25 mouse cellular contexts compared by ENCODE assay signal in the genomic region with DNA sequence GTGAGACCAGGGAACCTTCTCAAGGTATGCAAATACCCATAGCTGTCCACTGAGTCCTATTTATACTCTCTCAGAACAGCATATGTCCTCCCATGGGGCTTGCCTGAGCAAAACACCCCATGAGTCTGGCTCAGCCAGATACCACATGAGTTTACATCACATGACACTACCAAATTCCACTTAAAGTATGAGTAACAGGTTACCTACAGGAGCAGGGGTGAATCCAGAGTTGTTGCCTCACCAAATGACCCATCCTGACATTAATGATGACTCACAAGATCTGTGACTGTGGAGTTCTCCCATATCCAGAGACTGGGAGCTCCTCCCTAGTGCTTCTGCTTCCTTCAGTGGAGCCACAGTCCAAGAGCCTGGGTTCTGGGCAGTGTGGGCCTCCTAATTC.
"Had no signal": no experiment of that assay in that cellular context is flagged by ENCODE, and none has a peak within 500 bp of the region (broad histone marks: within the 10 kb centered on the region; RNA-seq: fewer than 3 reads in every experiment).

No protein-coding gene starts in this region.

- ATAC-seq: hindbrain, postnatal 0 days; intestine, embryonic 16.5 days had no signal

- H3K27ac ChIP-seq: gastrocnemius, adult 2 months; heart, embryonic 10.5 days; hindbrain, embryonic 10.5 days; hindbrain, embryonic 12.5 days; hindbrain, embryonic 15.5 days; hindbrain, postnatal 0 days; kidney, embryonic 15.5 days; kidney, postnatal 0 days; limb, embryonic 13.5 days; limb, embryonic 15.5 days had no signal

- H3K36me3 ChIP-seq: heart, embryonic 10.5 days; heart, embryonic 12.5 days; hindbrain, embryonic 10.5 days; hindbrain, embryonic 12.5 days; hindbrain, embryonic 15.5 days; kidney, embryonic 15.5 days; limb, embryonic 13.5 days; limb, embryonic 15.5 days had no signal

- DNase-seq: gastrocnemius, adult 2 months; gastrocnemius, postnatal 10 days; gastrocnemius, postnatal 25 days; heart, adult 18-20 months; heart, postnatal 10 days; heart, postnatal 4 days; kidney, adult 11 months; kidney, adult 2 months; kidney, adult 9 months; kidney, postnatal 14 days; kidney, postnatal 36 days; layer of hippocampus, adult 9-11 months; layer of hippocampus, postnatal 36 days; left cerebral cortex, postnatal 4 days had no signal

- H3K9me3 ChIP-seq: heart, embryonic 10.5 days; heart, embryonic 12.5 days; hindbrain, embryonic 10.5 days; hindbrain, embryonic 12.5 days; hindbrain, embryonic 15.5 days; kidney, embryonic 15.5 days; limb, embryonic 13.5 days; limb, embryonic 15.5 days had no signal

- H3K4me1 ChIP-seq: heart, embryonic 10.5 days; heart, embryonic 12.5 days; hindbrain, embryonic 10.5 days; hindbrain, embryonic 12.5 days; hindbrain, embryonic 15.5 days; kidney, embryonic 15.5 days; limb, embryonic 13.5 days; limb, embryonic 15.5 days had no signal

- H3K9ac ChIP-seq: heart, embryonic 12.5 days; hindbrain, embryonic 12.5 days; hindbrain, embryonic 15.5 days; kidney, embryonic 15.5 days; limb, embryonic 13.5 days; limb, embryonic 15.5 days had no signal

- H3K27me3 ChIP-seq: heart, embryonic 12.5 days; hindbrain, embryonic 12.5 days; hindbrain, embryonic 15.5 days; kidney, embryonic 15.5 days; limb, embryonic 13.5 days; limb, embryonic 15.5 days had no signal

- H3K4me3 ChIP-seq: gastrocnemius, adult 2 months; heart, embryonic 10.5 days; heart, embryonic 12.5 days; hindbrain, embryonic 10.5 days; hindbrain, embryonic 12.5 days; hindbrain, embryonic 15.5 days; kidney, embryonic 15.5 days; limb, embryonic 13.5 days; limb, embryonic 15.5 days had no signal

- H3K4me2 ChIP-seq: heart, embryonic 12.5 days; hindbrain, embryonic 12.5 days; hindbrain, embryonic 15.5 days; kidney, embryonic 15.5 days; limb, embryonic 13.5 days; limb, embryonic 15.5 days had no signal
